Mouse (Mus musculus) hindbrain, embryonic 16.5 days (tissue): ENCODE data around the gene Kdelr2. TPM values are rescaled to one million over a fixed set of nuclear protein-coding genes. Genes with fewer than 3 reads are reported as not detected.
"Not testable (repeated sequence)": the region's sequence is repeated elsewhere in the genome, so short reads cannot be mapped to it uniquely, and the experiment has no call there.

Experiments used
- ATAC-seq: fragments of 200-750 bp; cut with Nextera tagmentation; 2 replicates; pipeline ENCODE4 v1.8.0; 2017; ENCODE audit warnings: moderate TSS enrichment, moderate library complexity
- H3K27ac ChIP-seq: fragments of 300-500 bp; sonication (generic); 2 replicates; pipeline ENCODE4 v1.5.1; 2014; ENCODE audit warnings: low read depth, mild to moderate bottlenecking, control low read depth, low read length, moderate library complexity
- H3K27me3 ChIP-seq: fragments of 300-500 bp; sonication (generic); replicated peaks from 2 replicates; pipeline ENCODE4 v1.6.1; 2014; ENCODE audit warnings: low read length; ENCODE audit not compliant: control insufficient read depth, insufficient read depth
- H3K36me3 ChIP-seq: fragments of 300-500 bp; sonication (generic); 2 replicates; pipeline ENCODE4 v1.6.1; 2014; ENCODE audit warnings: mild to moderate bottlenecking, low read length, moderate library complexity, mixed read lengths; ENCODE audit not compliant: control insufficient read depth, insufficient read depth
- H3K4me1 ChIP-seq: fragments of 300-500 bp; sonication (generic); 2 replicates; pipeline ENCODE4 v1.6.1; 2014; ENCODE audit warnings: low read depth, low read length; ENCODE audit not compliant: control insufficient read depth, insufficient read depth
- H3K4me2 ChIP-seq: fragments of 300-500 bp; sonication (generic); 2 replicates; pipeline ENCODE4 v1.6.1; 2014; ENCODE audit warnings: mild to moderate bottlenecking, low read length, control low read depth, moderate library complexity
- H3K4me3 ChIP-seq: fragments of 300-500 bp; sonication (generic); 2 replicates; pipeline ENCODE4 v1.5.1; 2014; ENCODE audit warnings: mild to moderate bottlenecking, low read length, control low read depth, moderate library complexity
- H3K9ac ChIP-seq: fragments of 300-500 bp; sonication (generic); 2 replicates; pipeline ENCODE4 v1.6.1; 2014; ENCODE audit warnings: low read depth, mild to moderate bottlenecking, control low read depth, low read length, moderate library complexity
- H3K9me3 ChIP-seq: fragments of 300-500 bp; sonication (generic); 2 replicates; pipeline ENCODE4 v1.6.1; 2014; ENCODE audit warnings: mild to moderate bottlenecking, low read length, moderate library complexity; ENCODE audit not compliant: control insufficient read depth
- WGBS: fragments of 180-500 bp; shearing (Covaris S2); extraction: QIAGEN DNeasy Blood & Tissue Kit; methylation state at CpG from one replicate; pipeline ENCODE4 v1.1.7; 2014; 5-methylcytosine and 5-hydroxymethylcytosine counted together
- polyA plus RNA-seq: library from polyadenylated mRNA; unstranded; fragments of >200 nt; fragmentation: Nextera tagmentation; extraction: Ambion mirVana; gene quantifications from 2 replicates; pipeline ENCODE4 v1.2.1, GENCODE M21; 2015

Gene Kdelr2
- polyA plus RNA-seq, 1 experiment from 2014 or later = 123 TPM

GRCm38 (mm10) chr5:143394184-143394583 is 9.5 kb upstream of the Kdelr2 start:
- ATAC-seq = no peak
- H3K4me1 ChIP-seq = no peaks in the 10 kb centered on the region

GRCm38 (mm10) chr5:143394966-143395365 is 8.7 kb upstream of the Kdelr2 start:
- not testable (repeated sequence) for H3K27me3 ChIP-seq, H3K9me3 ChIP-seq, H3K36me3 ChIP-seq, H3K4me3 ChIP-seq, ATAC-seq, H3K4me2 ChIP-seq, H3K9ac ChIP-seq, H3K27ac ChIP-seq, H3K4me1 ChIP-seq
- 89% methylated on average over 2 of the region's 2 CpGs for WGBS

More at GRCm38 (mm10) chr5:143394184-143394583, 9.5 kb upstream of the Kdelr2 start:
- WGBS = 82% methylated on average over 7 of the region's 7 CpGs
- Histone ChIP-seq H3K27ac (no peak overlapping the region), H3K4me3 (no peak overlapping the region), H3K27me3 (no peaks in the 10 kb centered on the region), H3K9ac (no peak overlapping the region), H3K9me3 (no peaks in the 10 kb centered on the region), H3K4me2 (no peak overlapping the region), H3K36me3 (no peaks in the 10 kb centered on the region)

GRCm38 (mm10) chr5:143395649-143396048 is 8.0 kb upstream of the Kdelr2 start:
- H3K4me3 ChIP-seq = no peak overlapping the region
- H3K27ac ChIP-seq = no peak overlapping the region
- H3K4me2 ChIP-seq = no peak overlapping the region
- H3K27me3 ChIP-seq = no peaks in the 10 kb centered on the region
- no peaks in the 10 kb centered on the region for H3K9me3 ChIP-seq
- ATAC-seq = no peak
- H3K36me3 ChIP-seq = no peaks in the 10 kb centered on the region
- no peak overlapping the region for H3K9ac ChIP-seq
- H3K4me1 ChIP-seq = no peaks in the 10 kb centered on the region
- 46% methylated on average over 2 of the region's 2 CpGs for WGBS

GRCm38 (mm10) chr5:143400501-143400900 is 3.1 kb upstream of the Kdelr2 start:
- Histone ChIP-seq H3K9ac (no peak overlapping the region), H3K4me3 (no peak overlapping the region), H3K27ac (no peak overlapping the region), H3K4me1 (peaks cover 14% of the 10 kb centered on the region), H3K4me2 (no peak overlapping the region), H3K9me3 (no peaks in the 10 kb centered on the region), H3K27me3 (no peaks in the 10 kb centered on the region), H3K36me3 (no peaks in the 10 kb centered on the region)
- 90% methylated on average over 12 of the region's 12 CpGs for WGBS
- no peak for ATAC-seq

GRCm38 (mm10) chr5:143401556-143401955 is 2.1 kb upstream of the Kdelr2 start:
- Histone ChIP-seq H3K4me3 (no peak overlapping the region), H3K27me3 (no peaks in the 10 kb centered on the region), H3K9me3 (no peaks in the 10 kb centered on the region), H3K4me2 (no peak overlapping the region), H3K36me3 (no peaks in the 10 kb centered on the region), H3K27ac (no peak overlapping the region), H3K4me1 (peaks cover 14% of the 10 kb centered on the region), H3K9ac (no peak overlapping the region)
- WGBS = 80% methylated on average over 2 of the region's 2 CpGs
- ATAC-seq = no peak

- ATAC-seq = peak; percentile 27
These were observed 701 bp downstream of the Kdelr2 start for GRCm38 (mm10) chr5:143404148-143404930.

GRCm38 (mm10) chr5:143405200-143405599 is 1.6 kb downstream of the Kdelr2 start:
- ATAC-seq = no peak
- H3K4me3 ChIP-seq = no peak overlapping the region
- no peak overlapping the region for H3K9ac ChIP-seq
- 90% methylated on average over 9 of the region's 9 CpGs for whole genome bisulfite sequencing
- H3K27me3 ChIP-seq = no peaks in the 10 kb centered on the region
- H3K4me1 ChIP-seq = peaks cover 14% of the 10 kb centered on the region
- no peak overlapping the region for H3K27ac ChIP-seq
- H3K4me2 ChIP-seq = no peak overlapping the region
- no peaks in the 10 kb centered on the region for H3K9me3 ChIP-seq
- H3K36me3 ChIP-seq = no peaks in the 10 kb centered on the region

More at GRCm38 (mm10) chr5:143404148-143404930, 701 bp downstream of the Kdelr2 start:
- no peaks in the 10 kb centered on the region for H3K36me3 ChIP-seq
- WGBS = 7% methylated on average over 34 of the region's 34 CpGs
- peak overlapping the region; percentile 82 for H3K27ac ChIP-seq
- peak overlapping the region; percentile 86 for H3K4me3 ChIP-seq
- no peaks in the 10 kb centered on the region for H3K9me3 ChIP-seq
- H3K4me2 ChIP-seq = peak overlapping the region; percentile 72
- peak overlapping the region; percentile 84 for H3K9ac ChIP-seq
- no peaks in the 10 kb centered on the region for H3K27me3 ChIP-seq
- H3K4me1 ChIP-seq = peaks cover 14% of the 10 kb centered on the region

- Histone ChIP-seq H3K27me3 (no peaks in the 10 kb centered on the region), H3K36me3 (no peaks in the 10 kb centered on the region), H3K9ac (no peak overlapping the region), H3K4me3 (no peak overlapping the region), H3K27ac (no peak overlapping the region), H3K9me3 (no peaks in the 10 kb centered on the region), H3K4me1 (peaks cover 14% of the 10 kb centered on the region), H3K4me2 (no peak overlapping the region)
- no peak for ATAC-seq
- 95% methylated on average over 9 of the region's 9 CpGs for WGBS
These were observed 2.9 kb downstream of the Kdelr2 start for GRCm38 (mm10) chr5:143406548-143406947.

- Histone ChIP-seq H3K36me3 (peaks cover 7% of the 10 kb centered on the region), H3K4me1 (peaks cover 9% of the 10 kb centered on the region), H3K4me2 (no peak overlapping the region), H3K4me3 (no peak overlapping the region), H3K27ac (no peak overlapping the region), H3K9me3 (no peaks in the 10 kb centered on the region), H3K9ac (no peak overlapping the region), H3K27me3 (no peaks in the 10 kb centered on the region)
- no peak for ATAC-seq
- 85% methylated on average over 3 of the region's 3 CpGs for WGBS
These were observed 5.6 kb downstream of the Kdelr2 start for GRCm38 (mm10) chr5:143409239-143409638.
